Mouse (Mus musculus) frontal cortex, postnatal 14 days (tissue): Measurements from ENCODE around the gene Triap1.
"Not testable (repeated sequence)": the region's sequence is repeated elsewhere in the genome, so short reads cannot be mapped to it uniquely, and the experiment has no call there.

ENCODE experiments used
- DNase-seq, 2 experiments: peaks; one replicate each; pipeline ENCODE4 v3.0.0; 2022; ENCODE audit warnings: low spot score in 2 of 2

Gene Triap1

DNA sequence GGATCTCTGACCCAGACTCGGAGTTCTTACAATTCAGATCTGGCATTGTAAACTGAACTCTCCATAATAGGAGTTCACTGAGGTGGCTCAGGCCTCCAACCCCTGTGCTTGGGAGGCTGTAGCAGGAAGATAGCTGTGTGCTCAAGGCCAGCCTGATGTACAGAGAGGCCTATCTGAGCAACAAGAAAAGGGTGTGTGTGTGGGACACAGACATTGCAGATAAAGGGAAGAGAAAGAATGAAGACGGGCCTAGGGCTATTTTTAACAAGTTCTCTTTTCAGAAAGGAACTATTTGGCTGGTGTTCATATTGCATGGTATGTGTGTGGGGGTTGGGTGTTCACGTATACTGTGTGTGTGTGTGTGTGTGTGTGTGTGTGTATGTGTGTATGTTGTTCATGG is 7.4 kb upstream of the Triap1 start:
- no peak for DNase-seq

DNA sequence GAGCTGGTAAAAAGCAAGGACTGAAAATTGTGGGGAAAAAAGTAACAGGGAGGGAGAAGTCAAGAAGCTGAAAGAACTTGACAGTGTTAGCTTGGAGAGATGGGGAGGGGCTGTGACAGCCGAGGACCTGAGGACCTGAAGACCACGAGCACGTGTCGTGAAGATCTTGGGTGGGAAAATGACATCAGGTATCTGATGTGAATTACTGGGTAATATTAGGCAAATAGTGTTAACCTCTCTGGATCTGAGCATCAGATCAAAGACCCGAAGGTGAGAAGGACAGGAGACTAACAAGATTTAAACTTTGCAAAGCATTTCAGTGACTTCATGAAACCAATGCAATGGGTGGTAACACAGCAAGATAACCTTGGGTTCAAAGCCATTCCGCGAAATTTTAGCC is 1.0 kb upstream of the Triap1 start:
- no peak for DNase-seq

DNA sequence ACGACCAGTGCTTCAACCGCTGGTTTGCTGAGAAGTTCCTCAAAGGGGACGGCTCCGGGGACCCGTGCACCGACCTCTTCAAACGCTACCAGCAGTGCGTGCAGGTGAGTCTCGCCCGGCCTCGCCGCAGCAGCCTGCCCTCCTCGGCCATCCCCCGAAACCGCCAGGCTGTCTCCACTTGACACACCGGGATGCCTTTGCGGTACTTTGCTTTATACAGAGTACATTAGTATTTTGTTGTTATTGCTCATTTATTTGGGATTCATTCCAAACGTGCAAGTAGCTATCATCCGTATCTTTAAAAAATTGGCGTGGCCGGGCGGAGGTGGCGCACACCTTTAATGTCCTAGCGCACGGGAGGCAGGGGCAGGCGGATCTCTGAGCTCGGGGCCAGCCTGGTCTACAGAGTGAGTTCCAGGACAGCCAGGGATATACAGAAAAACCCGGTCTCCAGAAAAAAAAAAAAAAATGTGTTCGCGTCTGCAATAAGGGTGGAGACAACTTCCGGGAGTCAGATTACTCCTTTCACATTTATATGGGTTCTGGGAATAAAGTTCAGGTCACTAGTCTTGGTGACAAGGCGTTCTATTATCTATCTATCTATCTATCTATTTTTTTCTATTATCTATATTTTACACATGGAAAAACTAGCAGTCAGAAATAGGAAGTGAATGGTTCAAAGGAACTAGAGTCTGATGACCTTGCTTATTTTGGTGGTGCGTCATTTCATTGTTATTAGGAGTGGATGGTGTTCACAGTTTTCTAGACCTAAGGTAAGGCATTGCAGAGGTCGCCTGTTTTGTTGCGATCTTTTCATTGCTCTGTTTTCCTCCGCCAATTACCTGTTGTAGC is 515 bp downstream of the Triap1 start:
- no peak for DNase-seq

DNA sequence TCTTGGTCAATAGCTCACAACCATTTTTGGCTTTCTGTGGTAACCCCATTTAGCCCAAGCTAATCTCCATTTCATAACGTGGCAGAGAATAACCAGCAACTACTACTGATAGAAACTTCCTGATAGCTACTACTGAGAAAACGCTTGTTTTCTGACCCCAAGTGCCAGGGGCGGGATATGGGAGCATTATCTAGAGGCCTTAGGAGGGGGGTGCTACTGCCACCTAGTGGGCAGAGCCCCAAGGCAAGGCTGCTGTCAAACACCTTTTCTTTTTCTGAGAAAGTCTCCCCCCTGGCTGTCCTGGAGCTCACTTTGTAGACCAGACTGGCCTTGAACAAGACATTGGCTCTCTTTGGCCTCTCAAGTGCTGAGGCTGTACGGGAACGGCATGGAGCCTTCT is 6.5 kb downstream of the Triap1 start:
- DNase-seq = peak; percentile 49 to 71

DNA sequence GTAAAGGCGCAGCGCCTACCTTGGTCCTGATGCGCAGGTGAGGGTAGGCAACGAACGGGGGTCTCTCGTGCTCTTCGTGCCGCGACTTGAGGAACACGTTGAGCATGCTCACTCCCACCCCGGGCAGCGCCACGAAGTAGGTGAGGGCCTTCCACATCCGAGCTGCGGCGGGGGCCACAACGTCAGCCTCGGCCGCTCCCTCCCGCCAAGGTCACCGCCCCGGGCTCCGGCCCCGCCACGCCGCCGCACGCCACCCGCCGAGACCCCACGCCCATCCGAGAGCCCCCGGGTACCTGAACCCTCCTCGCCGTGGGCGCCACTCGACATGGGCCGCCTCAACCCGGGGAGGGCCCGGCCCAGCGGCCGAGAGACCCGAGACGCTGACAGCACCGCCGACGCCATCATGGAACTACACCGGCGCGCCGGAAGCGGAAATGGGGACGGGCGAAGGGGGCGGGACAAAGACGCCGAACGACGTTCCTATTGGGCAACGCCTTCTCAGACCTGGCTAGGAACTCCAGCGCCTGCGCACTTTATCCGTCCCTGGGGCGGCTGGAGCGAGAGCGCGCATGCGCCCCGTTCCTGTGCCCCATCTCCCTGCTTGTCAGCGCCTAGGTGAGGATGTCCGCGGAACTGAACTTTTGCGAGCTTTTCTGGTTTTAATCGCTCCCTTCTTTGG is 7.7 kb downstream of the Triap1 start, which contains the start of gene Cox6a1:
Cox6a1 (minus strand) TSS at position 436 of the 679 bp plus-strand sequence.
- DNase-seq = peak; percentile 97 to 98

DNA sequence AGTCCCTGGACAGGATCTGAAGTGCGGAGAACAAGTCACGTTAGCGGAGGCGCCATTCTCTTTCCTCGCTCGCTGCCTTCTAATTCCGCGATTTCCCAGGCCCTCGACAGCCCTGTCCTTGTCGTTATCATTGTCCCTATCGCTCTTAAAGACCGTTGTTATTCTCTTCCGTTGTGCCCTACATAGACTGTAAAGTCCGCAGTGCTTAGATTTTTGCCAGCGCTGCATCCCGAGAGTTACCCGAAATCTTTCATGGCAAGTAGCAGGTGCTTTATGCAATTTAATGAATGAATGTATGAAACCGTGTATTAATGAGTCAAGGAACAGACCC is 8.2 kb downstream of the Triap1 start:
- DNase-seq = no peak

DNA sequence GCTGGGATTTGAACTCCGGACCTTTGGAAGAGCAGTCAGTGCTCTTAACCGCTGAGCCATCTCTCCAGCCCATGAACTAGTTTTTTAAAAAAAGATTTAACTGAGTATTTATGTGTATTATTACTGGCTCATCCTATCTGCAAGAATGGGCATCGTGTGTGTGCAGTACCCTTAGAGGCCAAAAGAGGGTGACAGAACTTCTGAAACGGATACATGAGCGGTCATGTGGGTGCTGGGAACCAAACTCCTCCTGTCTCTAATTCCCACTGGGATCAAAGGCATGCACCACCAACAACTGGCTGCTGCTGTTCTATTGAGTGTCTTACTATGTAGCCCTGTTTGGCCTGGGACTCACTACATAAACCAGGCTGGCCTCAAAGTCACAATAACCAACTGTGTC is 10.3 kb downstream of the Triap1 start:
- no peak for DNase-seq

DNA sequence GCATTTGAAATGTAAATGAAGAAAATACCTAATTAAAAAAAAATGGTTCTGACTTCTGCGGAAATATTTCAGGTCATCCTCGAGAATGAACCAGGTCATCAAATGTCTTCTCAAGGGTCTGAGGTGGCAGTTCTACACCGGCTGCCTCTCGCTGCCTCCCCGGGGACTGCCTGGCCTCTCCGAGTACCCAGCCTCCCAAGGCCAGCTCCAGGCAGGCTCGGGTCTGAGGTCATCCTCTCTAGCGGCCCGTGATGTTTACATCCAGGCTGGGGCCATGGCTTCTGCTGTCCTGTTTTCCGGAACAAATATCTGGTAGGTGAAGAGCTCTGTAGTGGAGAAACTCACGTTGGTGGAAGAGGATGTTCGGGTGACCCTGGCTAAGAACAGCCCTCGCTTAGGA is 14.0 kb downstream of the Triap1 start:
- no peak for DNase-seq

DNA sequence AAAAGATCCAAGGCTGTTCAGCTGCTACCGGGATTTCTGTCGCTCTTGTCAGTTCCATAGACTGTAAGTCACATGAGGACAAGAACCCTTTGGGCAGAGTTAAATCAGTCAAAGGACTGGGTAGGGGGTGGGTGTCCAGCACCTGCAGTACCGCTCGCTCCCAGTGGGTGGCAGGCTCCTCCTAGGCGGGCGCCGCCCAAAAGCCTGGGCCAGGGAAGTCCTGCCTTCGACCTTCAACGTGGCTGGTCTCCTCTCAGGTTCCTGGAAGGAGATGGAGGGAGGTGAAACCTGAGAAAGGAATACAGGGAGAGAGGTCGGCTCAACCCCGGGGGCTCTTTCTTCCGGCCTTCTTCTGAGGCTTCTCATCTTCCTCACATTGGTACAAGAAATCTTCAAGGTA is 17.8 kb downstream of the Triap1 start:
- peak; percentile 55 to 74 for DNase-seq

DNA sequence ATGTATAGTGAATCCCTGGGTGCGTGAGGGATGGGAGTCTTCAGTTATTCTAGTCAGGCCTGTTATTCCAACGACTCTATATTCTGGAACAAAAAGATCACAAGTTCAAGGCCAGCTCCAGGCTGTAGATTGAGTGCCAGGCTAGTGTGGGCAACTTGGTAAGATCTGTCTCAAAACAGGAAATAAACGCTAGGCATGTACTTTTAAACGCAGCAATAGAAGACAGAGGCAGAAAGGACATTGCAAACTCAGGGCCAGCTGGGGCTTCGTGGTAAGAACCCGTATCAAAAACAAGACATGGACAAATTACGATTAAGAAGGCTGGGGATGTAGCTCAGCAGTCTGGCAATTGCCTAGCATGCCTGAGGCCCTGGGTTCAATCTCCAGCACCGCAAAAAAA is 18.4 kb downstream of the Triap1 start:
- no peak for DNase-seq

DNA sequence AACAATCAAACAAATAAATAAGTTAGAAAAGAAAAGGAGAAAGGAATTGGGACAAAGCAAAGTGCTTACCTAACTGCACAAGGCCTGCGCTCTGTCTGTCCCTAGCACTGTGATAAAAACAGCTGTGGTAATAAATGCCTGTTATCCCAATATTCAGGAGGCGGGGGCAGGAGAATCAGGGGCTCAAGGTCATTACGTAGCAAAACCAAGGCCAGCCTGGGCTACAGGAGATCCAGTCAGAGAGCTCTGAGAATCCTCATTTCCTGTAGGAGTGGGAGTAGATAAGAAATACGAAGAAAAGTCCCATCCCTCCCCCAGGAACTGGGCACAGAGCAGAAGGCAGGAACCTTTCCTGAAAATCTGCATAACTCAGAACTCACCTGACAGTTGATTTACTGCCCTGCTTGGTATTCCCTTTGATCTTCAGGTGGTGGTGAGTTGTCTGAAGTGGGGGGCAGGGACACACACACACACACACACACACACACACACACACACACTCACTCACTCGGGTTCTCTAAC is 18.9 kb downstream of the Triap1 start:
- DNase-seq = no peak

DNA sequence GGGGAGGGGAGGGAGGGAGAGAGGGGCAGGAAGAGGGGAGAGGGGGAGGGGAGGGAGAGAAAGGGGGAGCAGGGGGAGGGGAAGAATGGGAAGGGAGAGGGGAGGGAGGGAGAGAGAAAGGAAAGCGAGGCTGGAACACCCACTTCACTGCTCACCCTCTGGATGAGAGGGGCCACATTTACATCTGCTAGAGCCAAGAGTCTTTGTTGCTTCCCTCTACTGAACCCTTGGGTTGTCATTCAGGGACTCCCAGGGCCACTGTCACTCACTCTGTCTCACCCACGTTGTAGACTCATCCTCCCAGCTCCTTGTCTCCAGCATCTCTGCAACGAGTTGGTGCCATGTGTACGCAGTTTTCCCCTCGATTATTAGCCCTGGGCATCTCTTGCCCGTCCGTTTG is 21.2 kb downstream of the Triap1 start:
- no peak for DNase-seq

DNA sequence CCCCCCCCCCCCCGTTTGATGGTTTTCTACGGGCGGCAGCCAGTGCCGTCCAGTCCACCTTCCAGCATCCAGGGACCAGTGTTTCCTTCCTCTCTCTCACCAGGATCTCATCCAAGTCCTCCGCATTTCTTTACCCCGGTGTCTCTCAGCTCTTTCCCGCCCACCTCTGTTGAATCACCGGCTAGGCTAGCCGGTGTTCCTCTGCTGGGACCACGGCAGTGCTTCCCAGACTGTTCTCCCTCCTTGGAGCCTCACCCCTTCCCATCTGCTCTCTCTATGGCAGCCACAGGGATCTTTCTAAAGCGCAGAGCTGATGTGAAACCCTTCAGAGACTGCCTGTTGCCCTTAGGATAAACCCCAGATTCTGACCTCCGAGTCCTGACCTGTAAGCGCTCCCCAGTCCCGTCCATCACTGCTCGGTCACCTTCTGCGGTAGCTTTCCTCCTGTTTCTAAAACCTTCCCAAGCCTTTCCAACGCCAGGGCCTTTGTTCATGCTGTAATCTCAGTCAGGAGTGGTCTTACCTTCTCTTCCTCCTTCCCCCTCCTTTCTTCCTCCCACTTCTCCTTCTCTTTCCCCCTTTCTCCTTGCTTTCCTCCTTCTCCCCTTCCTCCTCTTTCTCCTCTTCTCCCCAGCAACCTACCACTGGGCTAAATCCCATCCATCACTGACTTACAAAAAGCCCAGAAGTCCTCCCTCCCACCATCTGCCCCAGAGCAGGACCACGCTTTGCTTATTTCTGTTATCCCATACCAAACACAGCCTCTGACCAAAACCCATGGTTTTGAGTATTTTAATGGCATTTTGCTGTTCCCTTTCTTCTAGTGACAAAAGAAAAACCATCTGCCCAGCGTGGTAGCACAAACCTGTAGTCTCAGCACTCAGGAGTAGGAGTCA is 22.0 kb downstream of the Triap1 start:
- peak in 1 of 2 experiments; percentile 48 for DNase-seq

DNA sequence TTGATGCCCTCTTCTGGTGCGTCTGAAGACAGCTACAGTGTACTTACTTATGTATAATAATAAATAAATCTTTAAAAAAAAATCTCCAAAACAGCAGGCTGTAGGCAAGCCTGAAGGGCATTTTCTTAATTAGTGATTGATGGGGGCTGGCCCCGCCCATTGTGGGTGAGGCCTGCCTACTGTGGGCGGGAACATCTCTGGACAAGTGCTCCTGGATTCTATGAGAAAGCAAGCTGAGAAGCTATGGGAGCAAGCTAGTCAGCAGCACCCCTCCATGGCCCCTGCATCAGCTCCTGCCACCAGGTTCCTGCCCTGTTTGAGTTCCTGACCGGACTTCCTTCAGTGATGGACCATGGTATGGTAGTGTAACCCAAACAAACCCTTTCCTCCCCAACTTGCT is 23.8 kb downstream of the Triap1 start:
- no peak for DNase-seq

DNA sequence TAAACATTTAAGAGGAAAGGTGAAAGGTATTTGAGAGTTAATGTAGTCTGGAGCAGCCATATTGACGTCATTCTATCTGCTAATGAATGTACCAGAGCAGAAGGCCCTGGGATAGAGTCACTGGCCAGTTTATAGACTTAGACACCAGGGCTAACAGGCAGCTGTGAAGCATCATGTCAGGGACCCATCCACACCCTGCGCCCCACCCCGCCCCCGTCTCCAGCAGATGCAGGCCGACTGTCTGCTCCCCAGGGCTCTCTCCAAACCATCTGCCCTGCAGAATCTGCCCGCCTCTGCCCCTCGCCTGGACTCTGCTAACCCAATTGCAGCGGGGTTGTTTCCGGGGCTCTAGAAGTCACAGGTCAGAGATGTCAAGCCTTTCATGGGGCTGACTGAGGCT is 30.7 kb downstream of the Triap1 start:
- no peak for DNase-seq

DNA sequence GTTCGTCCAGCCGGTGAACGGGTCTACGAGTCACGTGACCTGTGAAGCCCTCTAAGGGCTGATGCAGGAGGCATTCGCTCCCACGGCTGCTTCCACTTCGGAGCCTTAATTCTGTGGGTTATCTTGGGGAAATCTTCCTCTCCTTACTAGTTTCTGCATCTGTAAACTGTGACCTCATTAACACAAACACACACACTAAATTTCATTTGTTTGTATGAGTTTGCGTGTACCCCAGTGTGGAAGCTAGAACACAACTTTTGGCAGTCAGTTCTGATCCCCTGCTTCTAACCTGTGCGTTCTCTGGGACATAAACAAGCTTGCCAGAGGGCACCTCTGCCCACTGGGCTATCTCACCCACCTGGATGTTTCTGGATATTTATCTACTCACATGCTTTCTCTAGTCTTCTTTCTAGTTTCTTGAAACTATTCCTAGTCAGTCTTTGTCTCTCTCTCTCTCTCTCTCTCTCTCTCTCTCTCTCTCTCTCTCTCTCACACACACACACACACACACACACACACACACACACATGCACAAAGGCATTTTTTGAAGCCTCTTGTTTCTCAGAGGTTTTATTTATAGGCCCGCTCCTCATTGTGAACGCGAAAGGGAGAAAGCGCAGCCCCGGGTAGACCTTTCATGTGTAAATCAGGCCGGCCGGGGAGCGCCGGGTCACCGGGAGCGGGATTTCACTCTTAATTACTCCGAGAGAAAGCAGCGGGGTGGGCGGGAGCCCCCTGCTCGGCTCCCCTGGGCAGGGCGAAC is 32.6 kb downstream of the Triap1 start:
- DNase-seq = peak in 1 of 2 experiments; percentile 22

DNA sequence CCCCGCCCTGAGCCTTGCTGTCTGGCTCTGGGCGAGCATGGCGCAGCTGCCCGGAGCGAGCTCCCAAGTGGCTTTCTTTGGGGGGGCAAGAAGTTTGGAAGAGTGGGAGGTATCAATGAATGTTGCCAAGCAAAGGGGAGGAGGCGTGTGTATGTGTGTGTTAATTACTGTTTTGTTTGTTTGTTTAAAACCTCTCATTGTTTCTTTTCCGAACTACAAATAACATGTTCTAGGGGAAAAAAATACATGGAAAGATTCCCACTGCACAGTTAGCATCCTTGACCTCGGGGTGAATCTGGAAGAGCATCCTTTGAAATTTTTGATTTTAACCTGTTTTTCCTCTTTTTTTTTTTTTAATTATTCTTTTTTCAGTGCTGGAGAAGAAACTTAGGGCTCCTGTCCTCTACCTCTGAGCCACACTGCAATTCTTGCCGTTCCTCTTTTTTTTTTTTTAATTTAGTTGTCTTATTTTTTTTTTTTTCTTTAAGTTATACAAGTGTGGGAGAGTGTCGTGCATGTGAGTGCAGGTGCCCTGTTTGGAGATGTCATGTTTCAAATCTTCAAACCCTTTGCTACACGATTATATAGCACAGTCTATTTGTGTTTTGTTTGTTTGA is 33.3 kb downstream of the Triap1 start:
- no peak for DNase-seq

DNA sequence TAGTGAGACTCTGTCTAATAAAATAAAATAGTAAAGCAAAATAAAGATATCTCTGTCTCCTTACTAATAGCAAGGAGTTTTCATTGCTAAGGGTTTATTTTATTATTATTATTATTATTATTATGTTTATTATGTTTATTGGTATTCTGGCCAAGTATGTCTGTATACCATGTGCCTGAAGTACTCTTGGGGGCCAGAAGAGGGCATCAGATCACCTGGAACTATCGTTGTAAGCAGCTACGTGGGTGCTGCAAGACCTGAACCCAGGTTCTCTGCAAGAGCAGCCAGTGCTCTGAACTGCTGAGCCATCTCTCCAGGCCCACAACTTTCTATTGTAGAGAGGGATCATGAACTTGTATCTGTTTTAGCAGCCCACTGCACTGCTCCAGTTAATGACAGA is 34.4 kb downstream of the Triap1 start:
- no peak for DNase-seq

DNA sequence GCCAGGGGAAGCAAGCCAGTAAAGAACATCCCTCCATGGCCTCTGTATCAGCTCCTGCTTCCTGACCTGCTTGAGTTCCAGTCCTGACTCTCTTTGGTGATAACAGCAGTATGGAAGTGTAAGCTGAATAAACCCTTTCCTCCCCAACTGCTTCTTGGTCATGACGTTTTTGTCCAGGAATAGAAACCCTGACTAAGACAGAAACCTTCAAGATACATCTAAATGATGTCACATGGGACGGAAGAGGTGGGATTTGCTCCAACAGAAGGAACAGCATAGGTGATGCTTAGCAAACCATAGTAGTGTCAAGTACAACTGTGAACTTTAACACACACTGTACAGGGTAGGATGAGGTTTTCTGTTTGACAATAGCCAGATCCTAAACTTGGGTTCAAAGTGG is 37.9 kb downstream of the Triap1 start:
- DNase-seq = not testable (repeated sequence)

DNA sequence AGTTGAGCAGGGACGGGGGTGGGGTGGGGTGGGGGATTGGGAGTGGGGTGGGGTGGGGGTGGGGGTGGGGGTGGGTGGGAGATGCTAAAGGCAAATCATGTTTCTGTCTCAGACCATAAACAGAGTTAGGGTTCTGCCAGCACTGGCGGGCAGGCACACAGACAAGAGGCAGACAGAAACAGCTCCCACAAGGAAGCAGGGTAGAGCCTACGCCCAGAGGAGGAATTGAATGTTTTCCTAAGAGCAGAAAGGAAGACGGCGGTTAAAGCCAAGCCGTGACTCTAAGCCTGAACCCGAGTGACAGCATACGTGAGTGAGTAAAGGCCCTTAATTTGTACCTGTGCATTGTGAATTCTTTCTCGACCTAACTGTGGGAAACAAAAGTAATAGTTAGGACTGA is 50.9 kb downstream of the Triap1 start:
- DNase-seq = no peak

DNA sequence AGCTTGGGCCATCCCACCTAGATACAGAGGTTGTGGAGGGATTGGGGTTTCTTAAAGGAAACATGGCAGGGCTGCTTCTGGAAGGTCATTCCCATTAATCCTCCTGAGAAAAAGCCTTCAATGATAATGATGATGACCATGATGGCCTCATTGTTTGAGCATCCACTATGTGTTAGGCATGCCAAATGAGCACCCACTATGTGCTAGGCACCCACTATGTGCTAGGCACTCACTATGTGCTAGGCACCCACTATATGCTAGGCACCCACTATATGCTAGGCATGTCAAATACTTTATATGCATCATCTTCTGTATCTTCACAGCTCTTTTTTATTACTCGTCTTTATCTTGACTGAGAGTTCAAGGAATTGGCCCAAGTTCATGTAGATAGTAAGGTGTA is 51.9 kb downstream of the Triap1 start:
- no peak for DNase-seq
